Mouse (Mus musculus): ENCODE measurements around the gene Prmt9. TPM values are rescaled to one million over a fixed set of nuclear protein-coding genes. Genes with fewer than 3 reads are reported as not detected.
A peak's percentile ranks its signal among the peaks of the same experiment; 100 is the strongest.

The Prmt9 gene
- polyA plus RNA-seq, 1 experiment from 2014 or later = 9.7 TPM

DNA sequence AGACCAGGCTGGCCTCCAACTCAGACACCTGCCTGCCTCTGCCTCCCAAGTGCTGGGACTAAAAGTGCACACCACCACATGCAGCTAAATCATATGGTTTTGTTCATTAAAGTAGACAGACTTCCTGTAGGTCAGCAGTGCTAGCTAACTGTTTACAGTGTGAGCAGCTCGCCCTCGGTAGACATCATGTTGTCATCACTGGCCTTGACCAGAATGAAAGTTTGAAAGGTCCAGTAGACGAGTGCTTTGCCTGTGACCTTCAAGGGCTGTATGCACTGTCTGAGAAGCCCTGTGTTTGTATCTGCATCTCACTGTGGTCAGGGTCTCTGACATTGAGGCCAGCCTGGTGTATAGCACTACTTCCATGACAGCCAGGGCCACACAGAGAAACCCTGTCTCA is 12.2 kb downstream of the Prmt9 start:
- 78% methylated on average over 3 of the region's 3 CpGs for WGBS
- TF ChIP-seq EP300 (optimal IDR thresholded peaks at IDR 0.05) (no peak), CTCF (IDR thresholded peaks at IDR 0.05; ENCODE audit: low read depth) (no peak)
- Histone ChIP-seq H3K9me3 (ENCODE audit: control insufficient read depth, low read length) (no peaks in the 10 kb centered on the region), H3K4me3 (ENCODE audit: low read depth, low read length) (no peak overlapping the region), H3K4me1 (replicated peaks; ENCODE audit: control insufficient read depth, insufficient read depth) (no peaks in the 10 kb centered on the region), H3K36me3 (ENCODE audit: control insufficient read depth, insufficient read depth, low read length) (peaks cover 12% of the 10 kb centered on the region), H3K9ac (ENCODE audit: low read length) (no peak overlapping the region), H3K4me2 (replicated peaks; ENCODE audit: low read depth) (no peak overlapping the region), H3K27me3 (ENCODE audit: control insufficient read depth, insufficient read depth, low read length) (no peaks in the 10 kb centered on the region), H3K27ac (replicated peaks) (no peak overlapping the region)
- DNase-seq (ENCODE audit: low spot score) (no peak), ATAC-seq (ENCODE audit: low FRiP score, low TSS enrichment) (no peak)

DNA sequence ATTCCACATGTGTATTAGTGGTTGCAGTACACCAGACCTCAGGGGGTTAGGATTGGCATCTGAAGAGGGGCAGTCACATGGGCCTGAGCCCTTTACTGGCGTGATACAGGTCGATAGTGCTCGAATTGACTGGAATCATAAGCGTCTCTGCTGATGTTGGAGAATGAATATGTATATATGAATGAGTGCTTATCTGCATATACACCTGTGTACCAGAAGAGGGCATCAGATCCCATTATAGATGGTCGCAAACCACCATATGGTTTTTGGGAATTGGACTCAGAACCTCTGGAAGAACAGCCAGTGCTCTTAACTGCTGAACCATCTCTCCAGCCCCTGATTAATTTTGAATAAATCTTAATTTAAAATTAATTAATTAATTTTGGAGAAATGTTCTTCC is 25.0 kb downstream of the Prmt9 start:
- ATAC-seq (ENCODE audit: low FRiP score, low TSS enrichment) = no peak
- H3K27ac ChIP-seq (replicated peaks) = no peak overlapping the region
- H3K9me3 ChIP-seq (ENCODE audit: control insufficient read depth, low read length) = no peaks in the 10 kb centered on the region
- no peak overlapping the region for H3K4me2 ChIP-seq (replicated peaks; ENCODE audit: low read depth)
- H3K4me3 ChIP-seq (ENCODE audit: low read depth, low read length) = no peak overlapping the region
- no peaks in the 10 kb centered on the region for H3K27me3 ChIP-seq (ENCODE audit: control insufficient read depth, insufficient read depth, low read length)
- no peak for DNase-seq (ENCODE audit: low spot score)
- no peaks in the 10 kb centered on the region for H3K4me1 ChIP-seq (replicated peaks; ENCODE audit: control insufficient read depth, insufficient read depth)
- peak; percentile 65 for TF ChIP-seq CTCF (IDR thresholded peaks at IDR 0.05; ENCODE audit: low read depth)
- TF ChIP-seq EP300 (optimal IDR thresholded peaks at IDR 0.05) = no peak
- peaks cover 2% of the 10 kb centered on the region; the same call in 1 of the 2 replicates for H3K36me3 ChIP-seq (ENCODE audit: control insufficient read depth, insufficient read depth, low read length)
- H3K9ac ChIP-seq (ENCODE audit: low read length) = no peak overlapping the region
- 84% methylated on average over 5 of the region's 5 CpGs for WGBS

- no peaks in the 10 kb centered on the region for H3K4me1 ChIP-seq (replicated peaks; ENCODE audit: control insufficient read depth, insufficient read depth)
- ATAC-seq (ENCODE audit: low FRiP score, low TSS enrichment) (no peak), DNase-seq (ENCODE audit: low spot score) (no peak)
- no peak overlapping the region for H3K27ac ChIP-seq (replicated peaks)
- 81% methylated on average over 7 of the region's 7 CpGs for WGBS
- H3K36me3 ChIP-seq (ENCODE audit: control insufficient read depth, insufficient read depth, low read length) = peaks cover 7% of the 10 kb centered on the region
- H3K4me2 ChIP-seq (replicated peaks; ENCODE audit: low read depth) = no peak overlapping the region
- TF ChIP-seq CTCF (IDR thresholded peaks at IDR 0.05; ENCODE audit: low read depth) (no peak), EP300 (optimal IDR thresholded peaks at IDR 0.05) (no peak)
- H3K9ac ChIP-seq (ENCODE audit: low read length) = no peak overlapping the region
- no peaks in the 10 kb centered on the region for H3K9me3 ChIP-seq (ENCODE audit: control insufficient read depth, low read length)
- no peak overlapping the region for H3K4me3 ChIP-seq (ENCODE audit: low read depth, low read length)
- H3K27me3 ChIP-seq (ENCODE audit: control insufficient read depth, insufficient read depth, low read length) = no peaks in the 10 kb centered on the region
These were observed 28.5 kb downstream of the Prmt9 start for GRCm38 (mm10) chr8:77577674-77578073.

- H3K27ac ChIP-seq (replicated peaks) = no peak overlapping the region
- no peak overlapping the region for H3K9ac ChIP-seq (ENCODE audit: low read length)
- H3K4me2 ChIP-seq (replicated peaks; ENCODE audit: low read depth) = no peak overlapping the region
- ATAC-seq (ENCODE audit: low FRiP score, low TSS enrichment) = no peak
- no peak for DNase-seq (ENCODE audit: low spot score)
- 89% methylated on average over 4 of the region's 4 CpGs for WGBS
- H3K9me3 ChIP-seq (ENCODE audit: control insufficient read depth, low read length) = no peaks in the 10 kb centered on the region
- no peaks in the 10 kb centered on the region for H3K27me3 ChIP-seq (ENCODE audit: control insufficient read depth, insufficient read depth, low read length)
- TF ChIP-seq EP300 (optimal IDR thresholded peaks at IDR 0.05) = no peak
- no peak for TF ChIP-seq CTCF (IDR thresholded peaks at IDR 0.05; ENCODE audit: low read depth)
- peaks cover 5% of the 10 kb centered on the region; the same call in 1 of the 2 replicates for H3K36me3 ChIP-seq (ENCODE audit: control insufficient read depth, insufficient read depth, low read length)
- H3K4me1 ChIP-seq (replicated peaks; ENCODE audit: control insufficient read depth, insufficient read depth) = no peaks in the 10 kb centered on the region
- H3K4me3 ChIP-seq (ENCODE audit: low read depth, low read length) = no peak overlapping the region
These were observed 35.0 kb downstream of the Prmt9 start for GRCm38 (mm10) chr8:77584174-77584573.

DNA sequence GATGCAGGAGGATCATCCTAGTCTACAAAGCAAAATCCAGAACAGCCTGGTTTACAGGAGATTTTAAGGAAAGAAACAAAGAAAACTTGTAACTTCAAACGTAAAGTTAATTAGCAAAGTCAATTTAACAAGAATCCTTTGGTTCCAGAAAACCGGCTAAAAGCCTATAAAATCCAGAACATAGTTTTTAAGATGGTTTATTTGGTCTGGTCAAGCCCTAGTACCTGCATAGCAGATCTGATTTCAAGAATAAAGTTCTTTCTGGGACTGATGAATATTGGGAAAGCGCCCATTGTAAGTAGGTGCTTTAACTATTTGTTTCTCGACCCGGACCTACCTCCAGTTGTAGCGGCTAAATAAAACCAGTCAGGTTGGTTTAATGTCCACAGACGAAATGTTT is 60.4 kb downstream of the Prmt9 start:
- Histone ChIP-seq H3K27ac (replicated peaks) (no peak overlapping the region), H3K9ac (ENCODE audit: low read length) (peak overlapping the region; percentile 67), H3K4me2 (replicated peaks; ENCODE audit: low read depth) (peak overlapping the region; percentile 91), H3K27me3 (ENCODE audit: control insufficient read depth, insufficient read depth, low read length) (no peaks in the 10 kb centered on the region), H3K36me3 (ENCODE audit: control insufficient read depth, insufficient read depth, low read length) (no peaks in the 10 kb centered on the region; the same call in 1 of the 2 replicates), H3K9me3 (ENCODE audit: control insufficient read depth, low read length) (no peaks in the 10 kb centered on the region), H3K4me1 (replicated peaks; ENCODE audit: control insufficient read depth, insufficient read depth) (no peaks in the 10 kb centered on the region; the same call in 1 of the 2 replicates), H3K4me3 (ENCODE audit: low read depth, low read length) (peak overlapping the region; percentile 65)
- 8% methylated on average over 7 of the region's 7 CpGs for WGBS
- DNase-seq (ENCODE audit: low spot score) (no peak), ATAC-seq (ENCODE audit: low FRiP score, low TSS enrichment) (no peak)
- TF ChIP-seq EP300 (optimal IDR thresholded peaks at IDR 0.05) (no peak), CTCF (IDR thresholded peaks at IDR 0.05; ENCODE audit: low read depth) (no peak)

DNA sequence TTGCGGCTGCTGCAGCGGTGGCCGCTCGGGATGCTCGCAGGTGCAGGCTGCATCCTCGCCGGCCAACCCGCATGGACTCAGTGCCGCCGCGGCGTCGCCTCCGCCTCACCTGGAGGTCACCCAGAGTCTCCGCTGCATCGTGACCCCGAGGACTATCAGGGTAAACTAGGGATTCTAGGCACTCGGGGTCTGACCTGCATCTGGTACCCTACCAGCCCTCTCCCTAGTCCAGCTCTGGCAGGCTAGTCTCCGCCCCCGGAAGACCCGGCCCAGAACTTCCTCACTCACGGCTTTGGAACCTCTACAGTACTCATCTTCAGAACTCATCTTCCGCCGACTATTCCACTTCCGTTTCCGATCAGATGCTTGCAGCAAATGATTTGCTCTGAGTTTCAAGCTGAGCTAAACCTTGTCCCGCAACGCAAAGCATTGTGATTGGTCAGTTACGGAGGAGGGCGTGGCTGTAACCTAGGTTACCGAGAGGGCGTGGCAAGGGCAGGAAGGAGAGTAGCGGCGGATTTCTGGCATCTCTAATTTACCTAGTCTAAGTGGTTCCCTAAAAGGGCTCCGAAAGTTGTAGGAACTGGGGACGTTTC is 61.3 kb downstream of the Prmt9 start, which contains the start of gene Tmem184c:
Gene Tmem184c (minus strand): TSS at position 325 of the 596 bp plus-strand sequence.
- WGBS = under 1% methylated on average over 36 of the region's 36 CpGs
- peak within 1 kb of the TSS; percentile 67 for H3K9ac ChIP-seq (ENCODE audit: low read length)

More for the DNA sequence above, 61.3 kb downstream of the Prmt9 start, which contains the start of gene Tmem184c:
- ATAC-seq (ENCODE audit: low FRiP score, low TSS enrichment) (peak; percentile 95), DNase-seq (ENCODE audit: low spot score) (peak; percentile 92)
- Histone ChIP-seq H3K4me2 (replicated peaks; ENCODE audit: low read depth) (peak within 1 kb of the TSS; percentile 91), H3K9me3 (ENCODE audit: control insufficient read depth, low read length) (no peaks in the 10 kb centered on the region), H3K36me3 (ENCODE audit: control insufficient read depth, insufficient read depth, low read length) (no peaks in the 10 kb centered on the region), H3K4me3 (ENCODE audit: low read depth, low read length) (peak within 1 kb of the TSS; percentile 65), H3K27ac (replicated peaks) (no peak within 1 kb of the TSS), H3K27me3 (ENCODE audit: control insufficient read depth, insufficient read depth, low read length) (no peaks in the 10 kb centered on the region), H3K4me1 (replicated peaks; ENCODE audit: control insufficient read depth, insufficient read depth) (no peaks in the 10 kb centered on the region; the same call in 1 of the 2 replicates)
- TF ChIP-seq CTCF (IDR thresholded peaks at IDR 0.05; ENCODE audit: low read depth) = no peak
- TF ChIP-seq EP300 (optimal IDR thresholded peaks at IDR 0.05) = no peak
